Mouse (Mus musculus) urinary bladder, postnatal 0 days (tissue): ENCODE results near the gene Oas1g. TPM values are rescaled to one million over a fixed set of nuclear protein-coding genes. Genes with fewer than 3 reads are reported as not detected.

ENCODE experiments used
- microRNA-seq: library from miRNA; unstranded; fragments of <30 nt; microRNA quantifications from one replicate; pipeline ENCODE4, GENCODE M21; 2016
- polyA plus RNA-seq: library from polyadenylated mRNA; unstranded; fragments of >200 nt; fragmentation: Nextera tagmentation; extraction: Ambion mirVana; gene quantifications from 2 replicates; pipeline ENCODE4 v1.2.1, GENCODE M21; 2015

Gene Oas1g
- 2.2 and 3.0 TPM in 2 replicates for polyA plus RNA-seq

GRCm38 (mm10) chr5:120887413-120887812 lies at the start of gene Oas1g:
Gene Oas1g, minus strand, starts transcription at chr5:120887613.

GRCm38 (mm10) chr5:120914204-120914603 lies 26.8 kb upstream of the Oas1g start, which contains the start of gene Oas1d:
Gene Oas1d, plus strand, starts transcription at chr5:120914536.

GRCm38 (mm10) chr5:120906791-120907733 lies 19.6 kb upstream of the Oas1g start, which contains the start of gene Oas1a:
Gene Oas1a, minus strand, starts transcription at chr5:120907521.

GRCm38 (mm10) chr5:120861121-120861520 lies 26.3 kb downstream of the Oas1g start, which contains the start of gene Oas1h:
Gene Oas1h, plus strand, starts transcription at chr5:120861421.

GRCm38 (mm10) chr5:120847067-120847466 lies 40.3 kb downstream of the Oas1g start, which contains the start of gene Oas1f:
Gene Oas1f, plus strand, starts transcription at chr5:120847367.

Small RNA genes within 50 kb of the gene (microRNA-seq; reads per million reads assigned to microRNA genes)
- gene Gm22907: not detected

Other genes with a start within 250 kb of the Oas1g start
- not detected in 2 replicates for gene Rasal1, start 238.8 kb downstream of the Oas1g start, polyA plus RNA-seq
- 1.7 and 1.9 TPM in 2 replicates for gene Dtx1, start 175.7 kb downstream of the Oas1g start, polyA plus RNA-seq
- gene Oas2, start 137.8 kb downstream of the Oas1g start, polyA plus RNA-seq: 1.0 and 1.1 TPM in 2 replicates
- 0.25 and 0.63 TPM in 2 replicates for gene Oas3, start 110.0 kb downstream of the Oas1g start, polyA plus RNA-seq
- not detected in 2 replicates for gene Oas1e, start 92.1 kb downstream of the Oas1g start, polyA plus RNA-seq
- 0.99 and 1.2 TPM in 2 replicates for gene Oas1c, start 75.1 kb downstream of the Oas1g start, polyA plus RNA-seq
- gene Oas1f, start 40.2 kb downstream of the Oas1g start, polyA plus RNA-seq: 0.36 and 0.48 TPM in 2 replicates
- gene Oas1h, start 26.2 kb downstream of the Oas1g start, polyA plus RNA-seq: not detected in 2 replicates
- gene Oas1a, start 19.9 kb upstream of the Oas1g start, polyA plus RNA-seq: 6.0 and 10.9 TPM in 2 replicates
- gene Oas1d, start 26.9 kb upstream of the Oas1g start, polyA plus RNA-seq: not detected in 2 replicates
- not detected in 2 replicates for gene Rph3a, start 122.5 kb upstream of the Oas1g start, polyA plus RNA-seq